Mouse (Mus musculus) G1E-ER4 (cell line): Measurements from ENCODE around the gene Mindy3. TPM values are rescaled to one million over a fixed set of nuclear protein-coding genes. Genes with fewer than 3 reads are reported as not detected.

Experiments used
- GATA1 ChIP-seq: IDR thresholded peaks from one replicate; pipeline ENCODE4 v1.8.0; 2012; ENCODE audit warnings: low read length, inconsistent platforms
- polyA plus RNA-seq: library from polyadenylated mRNA; stranded (reverse); fragments of >175 nt; gene quantifications from 2 replicates; pipeline ENCODE4 v1.2.3, GENCODE M21; 2012

Mindy3 gene
- polyA plus RNA-seq, result 62.6 and 108 TPM in 2 replicates

DNA sequence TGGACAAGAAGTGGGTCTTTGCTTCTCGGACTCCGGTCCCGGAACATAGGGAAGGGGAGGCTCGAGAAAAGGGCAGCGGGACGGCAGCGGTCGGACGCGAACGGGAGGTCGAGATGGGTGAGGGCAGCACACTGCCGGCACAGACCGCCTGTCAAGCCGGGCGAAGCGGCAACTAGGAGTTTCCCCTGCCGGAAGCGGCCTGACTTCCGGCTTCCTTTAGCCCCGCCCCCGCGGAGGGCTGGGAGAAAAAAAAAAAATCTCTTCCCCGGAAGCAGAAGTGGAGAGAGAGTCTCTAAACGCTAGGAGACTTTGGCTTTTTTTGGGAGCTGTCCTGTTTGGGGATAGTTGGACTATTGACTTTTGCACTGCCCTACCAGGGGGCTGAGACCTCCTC, at the start of gene Mindy3:
TSS of gene Mindy3 (minus strand) at position 209 of the 394 bp plus-strand sequence.
- no peak for TF ChIP-seq GATA1

DNA sequence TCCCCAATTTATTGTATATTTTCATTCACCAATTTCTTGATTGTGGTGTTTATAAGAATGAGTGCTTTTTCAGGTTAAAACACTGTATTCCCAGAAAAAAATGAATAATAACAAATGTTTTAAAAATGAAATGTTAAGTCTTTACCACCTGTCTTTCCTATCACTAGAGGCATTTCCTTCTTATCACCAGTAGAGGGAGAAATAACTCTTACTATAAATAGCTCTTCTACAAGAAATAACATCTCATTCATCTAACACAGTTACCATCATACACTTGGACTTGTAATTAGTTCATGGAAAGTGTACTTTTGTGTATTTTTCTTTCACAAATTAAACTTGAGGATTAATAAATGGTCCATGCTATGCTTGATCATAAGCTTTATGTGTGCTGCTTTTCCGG, 40.5 kb upstream of the Mindy3 start:
- TF ChIP-seq GATA1, result no peak

DNA sequence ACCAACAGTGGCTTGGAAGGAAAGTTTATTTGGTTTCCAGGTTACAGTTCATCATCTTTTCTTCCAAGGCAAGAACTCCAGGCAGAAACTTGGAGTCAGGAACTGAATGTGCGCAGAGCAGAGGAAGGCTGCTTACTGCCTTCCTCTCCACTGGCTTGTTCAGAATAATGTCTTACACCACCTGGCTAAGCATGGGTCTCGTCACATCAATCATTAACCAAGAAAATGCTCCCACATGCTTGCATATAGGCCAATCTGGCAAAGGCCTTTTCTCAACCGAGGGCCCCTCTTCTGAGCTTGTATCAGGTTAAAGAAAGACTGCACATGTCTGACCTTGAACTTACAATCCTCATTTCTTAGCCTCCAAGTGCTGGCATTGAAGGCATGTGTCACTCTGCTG, 30.8 kb upstream of the Mindy3 start:
- no peak for TF ChIP-seq GATA1

DNA sequence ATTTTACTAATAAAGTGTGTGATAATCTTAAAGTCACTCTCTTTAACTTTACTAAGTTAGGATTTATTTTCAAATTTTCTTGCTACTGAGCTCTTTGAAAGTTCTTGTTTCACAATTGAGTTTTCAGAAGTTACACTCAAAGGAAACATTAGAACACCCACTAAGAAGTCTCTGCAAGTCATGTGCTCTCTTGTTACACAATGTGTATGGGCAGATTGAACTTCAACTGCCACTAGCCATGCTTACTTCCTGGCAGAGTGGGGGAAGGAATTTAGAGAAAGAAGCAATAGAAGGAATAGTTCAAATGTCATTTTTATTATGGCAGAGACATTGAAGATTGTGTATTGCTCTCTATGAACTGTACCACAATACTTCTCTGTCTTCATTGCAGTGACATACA, 20.9 kb upstream of the Mindy3 start:
- no peak for TF ChIP-seq GATA1

DNA sequence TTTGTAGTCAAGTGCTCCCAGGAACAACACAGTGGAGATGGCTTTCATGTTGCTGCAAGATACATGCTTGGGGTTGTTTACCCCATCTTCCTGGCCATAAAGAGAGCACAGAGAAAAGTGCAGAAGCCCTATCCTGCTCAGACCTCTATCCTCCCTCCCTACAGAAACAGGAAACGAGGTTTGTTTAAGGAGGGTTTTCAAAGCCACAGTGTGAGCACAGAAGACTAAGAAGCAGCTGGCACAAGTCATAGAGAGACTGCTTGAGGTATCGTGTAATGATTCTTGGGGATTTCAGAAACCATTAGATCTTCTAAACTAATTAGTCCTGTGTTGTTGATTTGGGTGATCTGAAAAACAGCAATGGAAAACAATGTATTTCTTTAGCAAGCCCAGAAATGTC, 20.3 kb upstream of the Mindy3 start:
- TF ChIP-seq GATA1, result no peak

DNA sequence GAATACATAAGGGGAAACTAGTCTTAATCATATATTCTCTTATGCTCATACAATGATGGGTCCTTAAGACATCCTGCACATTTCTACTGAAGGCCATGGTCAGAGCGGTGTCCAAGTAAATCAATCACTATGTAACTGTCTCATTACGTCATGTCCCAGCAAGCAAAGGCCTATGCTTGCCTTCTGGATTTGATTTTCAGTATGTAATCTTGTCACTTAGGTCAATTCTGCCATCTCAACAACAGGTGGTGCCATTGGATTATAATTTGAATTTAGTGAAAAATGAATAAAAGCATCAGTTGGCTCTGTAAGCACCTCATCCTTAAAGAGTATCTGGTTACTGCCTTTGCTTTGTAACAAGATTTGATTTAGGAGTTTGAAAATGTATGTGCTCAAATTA, 18.9 kb upstream of the Mindy3 start:
- TF ChIP-seq GATA1, result no peak

DNA sequence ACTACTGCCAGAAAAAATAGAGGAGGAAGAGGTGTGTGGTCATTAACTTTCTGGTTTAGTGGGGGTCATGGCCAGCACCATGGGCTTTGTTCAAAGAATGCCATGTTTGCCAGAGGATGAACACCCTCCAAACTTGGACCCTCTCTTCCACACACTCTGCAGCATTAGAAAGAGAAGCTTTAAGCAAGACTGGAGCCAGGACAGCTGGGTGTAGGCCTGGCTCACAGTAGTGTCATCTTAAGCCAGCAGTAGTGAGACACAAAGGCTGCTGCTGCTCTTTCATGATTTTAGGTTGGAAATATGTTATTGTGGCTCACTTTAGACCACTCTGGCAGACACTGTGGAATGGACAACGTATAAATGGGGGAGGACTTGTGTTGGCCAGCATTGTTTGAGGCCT, 12.8 kb upstream of the Mindy3 start:
- no peak for TF ChIP-seq GATA1

DNA sequence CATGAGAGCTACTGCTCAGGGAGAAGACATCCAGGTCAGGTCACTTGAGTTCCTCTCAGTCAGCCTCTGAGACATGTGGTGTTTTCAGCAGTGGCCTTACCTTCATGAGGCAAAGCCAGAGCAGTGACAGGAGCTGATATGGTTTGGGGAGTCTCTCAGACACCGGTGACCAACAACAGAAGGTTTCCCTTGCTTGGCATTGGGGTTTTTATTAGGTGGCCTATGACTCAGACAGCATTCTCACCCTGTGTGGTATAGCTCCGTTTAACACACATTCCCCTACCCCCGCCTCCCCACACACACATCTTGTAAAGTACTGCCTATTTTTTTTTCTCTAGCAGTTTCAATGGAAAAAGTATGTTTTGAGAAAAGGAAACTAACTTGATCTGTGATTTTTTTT, 5.1 kb upstream of the Mindy3 start:
- TF ChIP-seq GATA1, result no peak

DNA sequence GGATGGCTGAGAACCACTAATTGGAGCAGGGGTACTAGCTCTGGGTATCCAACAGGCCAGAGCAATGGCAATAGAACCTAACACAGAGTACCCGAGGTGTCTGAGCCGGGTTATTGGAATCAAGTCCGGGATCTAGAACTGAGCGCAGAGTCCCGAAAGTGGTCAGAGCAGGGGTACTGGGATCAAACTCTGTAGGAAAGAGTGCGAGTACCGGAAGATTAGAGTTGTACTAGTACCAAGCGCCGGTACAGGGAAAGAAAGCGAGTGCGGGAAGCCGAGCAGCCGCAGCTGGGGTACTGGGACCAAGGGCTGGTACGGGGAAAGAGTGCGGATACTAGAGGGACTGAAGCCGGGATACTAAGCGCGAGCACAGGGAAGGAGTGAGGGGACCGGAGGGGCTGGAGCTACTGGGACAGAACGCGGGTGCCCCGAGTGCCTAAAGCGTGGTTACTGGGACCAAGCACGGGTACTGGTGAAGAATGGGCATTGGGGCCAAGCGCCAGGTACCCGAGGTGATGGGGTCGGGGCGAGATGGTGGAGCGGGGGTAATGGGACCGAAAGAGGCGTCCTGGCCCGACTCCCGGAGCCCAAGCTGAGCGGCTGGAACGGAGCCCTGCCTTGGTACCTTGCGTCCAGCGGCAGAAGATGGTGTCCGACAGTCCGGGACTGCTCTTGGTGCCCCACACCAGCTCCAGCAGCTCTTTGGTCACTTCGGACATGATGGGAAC, 572 bp downstream of the Mindy3 start:
- TF ChIP-seq GATA1, result no peak

DNA sequence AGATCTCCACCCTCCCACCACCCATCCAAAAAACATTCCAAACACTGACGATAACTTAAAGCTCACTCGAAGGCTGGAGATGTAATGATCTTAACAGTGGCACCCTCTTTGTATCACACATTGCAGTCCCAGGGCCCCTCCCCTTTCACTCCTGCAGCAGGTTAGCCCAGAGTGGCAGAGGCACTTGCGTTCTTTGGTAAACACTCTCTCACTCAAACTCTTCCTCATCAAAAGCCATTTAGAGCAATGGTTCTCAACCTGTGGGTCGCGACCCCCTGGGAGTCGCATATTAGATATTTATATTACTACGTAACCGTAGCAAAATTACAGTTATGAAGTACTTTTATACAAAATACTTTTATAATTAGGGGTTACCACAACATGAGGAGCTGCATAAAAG, 1.1 kb downstream of the Mindy3 start:
- no peak for TF ChIP-seq GATA1

DNA sequence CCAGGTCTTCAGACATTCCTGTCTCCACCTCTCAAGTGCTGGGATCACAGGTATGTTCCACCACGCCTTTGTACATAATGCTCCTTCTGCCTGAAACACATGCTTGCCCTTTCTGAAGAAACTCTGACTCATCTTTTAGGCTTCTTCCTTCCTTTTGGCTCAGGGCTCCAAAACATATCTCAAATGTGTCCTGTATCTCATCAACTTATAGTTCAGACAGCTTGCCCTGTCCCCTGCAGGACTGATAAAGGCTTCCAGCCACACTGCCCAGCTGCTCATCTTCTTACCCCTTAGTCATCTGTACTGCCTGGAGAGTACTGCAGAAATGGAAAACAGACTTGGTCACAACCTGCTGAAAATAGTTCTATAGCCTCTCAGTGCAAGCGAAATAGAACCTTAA, 7.0 kb downstream of the Mindy3 start:
- TF ChIP-seq GATA1, result no peak

DNA sequence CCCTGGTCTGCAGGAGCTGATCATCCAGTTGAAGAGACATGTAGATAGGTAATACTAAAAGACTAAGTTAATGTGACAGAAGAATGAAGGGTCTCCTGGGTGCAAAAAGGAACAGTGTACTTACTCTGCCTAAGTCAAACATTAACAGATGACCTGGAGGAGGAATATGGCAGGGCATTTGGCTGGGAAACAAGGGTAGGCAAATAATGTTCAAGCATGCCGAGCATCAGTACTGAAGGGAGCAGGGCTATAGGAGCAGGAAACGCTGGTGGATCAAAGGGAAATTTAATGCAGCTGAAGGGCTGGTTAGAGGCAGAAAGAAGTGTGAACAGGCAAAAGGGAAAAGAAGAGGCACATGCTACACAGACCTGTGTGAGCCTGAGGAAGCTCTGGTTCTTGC, 8.1 kb downstream of the Mindy3 start:
- no peak for TF ChIP-seq GATA1

DNA sequence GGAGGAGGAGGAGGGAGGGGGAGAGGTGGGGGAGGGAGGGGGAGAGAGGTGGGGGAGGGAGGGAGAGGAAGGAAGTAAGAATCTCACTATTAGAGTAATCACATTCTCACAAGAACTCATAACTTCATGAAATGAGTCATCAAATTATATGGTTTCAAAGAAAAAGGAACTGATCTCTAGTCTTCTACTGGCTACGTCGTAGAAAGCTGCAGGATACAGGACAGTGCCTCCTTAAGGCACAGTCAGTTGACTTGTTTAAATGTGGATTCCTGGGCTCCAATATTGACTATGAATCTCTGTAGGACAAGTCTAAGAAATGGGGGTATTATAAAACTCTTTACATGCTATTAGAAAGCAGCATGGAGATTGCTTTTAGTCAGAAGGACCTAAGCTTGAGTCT, 12.5 kb downstream of the Mindy3 start:
- no peak for TF ChIP-seq GATA1

DNA sequence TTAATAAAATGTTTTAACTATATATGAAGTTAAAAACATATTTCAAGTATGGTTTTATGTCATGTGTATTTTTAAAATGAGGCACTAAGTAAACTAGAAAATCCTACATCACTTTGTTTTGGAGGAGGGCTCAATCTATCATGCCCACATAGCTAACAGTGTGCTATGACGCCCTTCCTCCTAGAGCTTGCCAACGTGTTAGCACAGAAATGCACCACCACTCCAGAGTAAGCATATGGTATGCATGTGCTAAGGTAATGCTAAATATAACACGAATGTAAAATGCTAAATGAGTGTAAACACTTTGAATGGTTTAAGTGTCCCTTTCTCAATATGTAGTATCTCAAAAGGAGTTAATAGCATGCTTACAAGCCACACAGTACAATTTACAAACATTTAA, 16.8 kb downstream of the Mindy3 start:
- TF ChIP-seq GATA1, result no peak

DNA sequence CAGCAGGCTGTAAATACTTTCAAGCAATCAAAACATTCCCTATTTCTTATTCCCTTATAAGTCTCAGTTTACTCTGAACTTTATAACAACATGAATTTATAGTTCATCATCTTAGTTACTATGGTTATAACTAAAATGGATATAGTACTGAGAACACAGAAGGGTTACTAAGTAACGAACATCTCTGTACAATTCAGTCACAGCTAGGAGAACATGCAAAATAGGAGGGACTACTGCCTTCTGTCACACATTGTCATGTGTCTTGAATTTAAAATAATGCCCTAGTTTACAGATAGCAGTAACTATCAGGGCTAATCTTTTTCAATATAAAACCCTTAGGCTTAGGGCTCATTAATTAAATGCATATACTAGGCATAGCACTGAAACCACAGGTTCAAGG, 18.1 kb downstream of the Mindy3 start:
- no peak for TF ChIP-seq GATA1

DNA sequence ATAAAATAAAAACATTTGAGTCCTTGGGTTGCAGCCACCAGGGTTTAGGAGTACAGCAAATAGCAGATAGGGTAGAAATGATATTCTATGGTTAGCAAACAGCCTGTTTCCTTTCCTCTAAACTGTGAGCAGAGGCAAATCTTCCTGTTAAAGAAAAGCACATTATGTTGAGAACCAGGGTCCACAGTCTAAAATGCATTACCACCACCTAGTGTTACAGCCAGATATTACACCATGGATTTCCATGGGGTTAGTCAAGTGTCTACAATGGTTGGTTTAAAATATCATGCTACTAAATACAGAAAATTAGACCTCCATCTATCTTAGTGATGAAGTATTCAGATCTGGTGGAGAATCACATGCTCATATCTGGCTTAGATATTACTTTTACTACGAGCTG, 30.2 kb downstream of the Mindy3 start:
- no peak for TF ChIP-seq GATA1

DNA sequence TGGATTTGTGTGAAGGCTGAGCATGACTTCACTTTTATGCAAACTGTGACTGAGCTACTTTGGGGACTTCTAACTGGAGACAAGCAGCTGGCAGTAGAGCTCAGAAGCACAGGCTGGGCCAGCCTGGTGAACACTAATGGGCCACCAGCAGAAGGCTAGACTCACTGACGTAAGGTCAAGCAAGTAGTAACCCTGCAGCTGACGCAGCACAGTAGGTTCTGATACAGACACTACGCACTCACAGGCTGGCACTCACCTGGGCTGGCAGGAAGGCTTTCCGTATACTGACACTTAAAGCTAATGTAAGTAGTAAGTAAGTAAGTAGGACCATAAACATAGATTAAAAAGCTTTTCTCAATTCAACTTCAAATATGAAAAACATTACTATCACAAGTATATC, 30.7 kb downstream of the Mindy3 start:
- no peak for TF ChIP-seq GATA1

DNA sequence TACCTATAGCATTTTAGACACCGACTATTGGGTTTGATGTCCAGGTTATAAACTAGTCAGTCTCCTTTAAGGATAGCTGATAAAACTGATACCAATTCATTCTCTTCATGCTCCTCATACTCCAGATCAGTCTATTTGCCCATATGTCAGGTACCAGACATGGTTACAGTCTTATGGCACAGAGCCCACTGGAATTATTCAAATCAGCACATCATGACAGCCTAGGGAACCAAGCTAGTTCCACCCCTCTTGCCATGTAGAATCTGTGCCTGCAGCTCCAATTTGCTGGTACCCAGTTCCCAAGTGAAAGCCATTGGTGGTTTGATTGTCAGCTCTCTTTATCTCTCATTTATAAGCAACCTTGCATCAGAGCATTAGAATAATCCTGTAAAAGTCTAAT, 34.9 kb downstream of the Mindy3 start:
- TF ChIP-seq GATA1, result no peak

DNA sequence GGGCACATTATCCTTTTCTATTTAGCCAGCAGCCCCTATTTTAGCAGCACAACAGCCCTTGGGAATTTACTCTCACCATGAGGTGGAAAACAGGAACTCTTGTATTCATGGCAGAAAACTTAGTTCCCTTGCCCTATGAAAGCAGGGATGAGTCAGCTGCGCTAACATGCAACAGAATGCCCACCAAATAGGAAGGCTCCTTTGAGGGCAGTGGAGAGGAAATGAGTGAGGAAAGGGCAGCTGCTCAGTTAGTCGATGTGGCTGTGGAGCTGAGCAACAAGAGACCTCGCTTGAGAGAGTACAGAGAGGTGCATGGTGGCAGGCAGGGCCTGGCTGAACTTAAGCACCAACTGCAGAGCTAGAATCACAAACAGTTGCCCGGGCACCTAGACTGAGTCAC, 36.6 kb downstream of the Mindy3 start:
- no peak for TF ChIP-seq GATA1
